Mouse (Mus musculus) frontal cortex, adult (tissue): ENCODE results near the gene Gm20388.
"Not testable (repeated sequence)": the region's sequence is repeated elsewhere in the genome, so short reads cannot be mapped to it uniquely, and the experiment has no call there.

Experiments
- ATAC-seq: cut with Nextera tagmentation; 2 replicates; pipeline ENCODE4 v1.9.2; 2017; ENCODE audit warnings: mild to moderate bottlenecking, moderate library complexity, mixed read lengths; ENCODE audit not compliant: low TSS enrichment

The Gm20388 gene

GRCm38 (mm10) chr8:120777184-120777583, 866.5 kb downstream of the Gm20388 start:
- ATAC-seq: no peak

GRCm38 (mm10) chr8:120777732-120778131, 867.1 kb downstream of the Gm20388 start:
- no peak for ATAC-seq

GRCm38 (mm10) chr8:120779106-120779505, 868.5 kb downstream of the Gm20388 start:
- ATAC-seq: no peak

GRCm38 (mm10) chr8:120783781-120784180, 873.1 kb downstream of the Gm20388 start:
- no peak for ATAC-seq

GRCm38 (mm10) chr8:120786753-120787152, 876.1 kb downstream of the Gm20388 start:
- no peak for ATAC-seq

- no peak for ATAC-seq
Observed at GRCm38 (mm10) chr8:120787631-120788030, 877.0 kb downstream of the Gm20388 start.

- no peak for ATAC-seq
Observed at GRCm38 (mm10) chr8:120792710-120793109, 882.1 kb downstream of the Gm20388 start.

GRCm38 (mm10) chr8:120795944-120796635, 885.4 kb downstream of the Gm20388 start:
- peak; percentile 92 for ATAC-seq

- ATAC-seq: no peak
Observed at GRCm38 (mm10) chr8:120797019-120797727, 886.5 kb downstream of the Gm20388 start.

- ATAC-seq: 0 out of 2 replicates have a peak, but pooled peaks have one; percentile 47
Observed at GRCm38 (mm10) chr8:120800308-120800865, 889.7 kb downstream of the Gm20388 start.

GRCm38 (mm10) chr8:120803661-120804375, 893.2 kb downstream of the Gm20388 start:
- not testable (repeated sequence) for ATAC-seq

GRCm38 (mm10) chr8:120804741-120805140, 894.1 kb downstream of the Gm20388 start:
- no peak for ATAC-seq

- no peak for ATAC-seq
Observed at GRCm38 (mm10) chr8:120806780-120807264, 896.2 kb downstream of the Gm20388 start.

- ATAC-seq: no peak
Observed at GRCm38 (mm10) chr8:120807719-120808118, 897.1 kb downstream of the Gm20388 start.

- no peak for ATAC-seq
Observed at GRCm38 (mm10) chr8:120809050-120809449, 898.4 kb downstream of the Gm20388 start.

- ATAC-seq: no peak
Observed at GRCm38 (mm10) chr8:120811953-120812352, 901.3 kb downstream of the Gm20388 start.

GRCm38 (mm10) chr8:120813028-120813427, 902.4 kb downstream of the Gm20388 start:
- ATAC-seq: no peak

GRCm38 (mm10) chr8:120813839-120814238, 903.2 kb downstream of the Gm20388 start:
- no peak for ATAC-seq

- no peak for ATAC-seq
Observed at GRCm38 (mm10) chr8:120816371-120816770, 905.7 kb downstream of the Gm20388 start.

GRCm38 (mm10) chr8:120819906-120820305, 909.3 kb downstream of the Gm20388 start:
- no peak for ATAC-seq

GRCm38 (mm10) chr8:120821399-120822170, 910.9 kb downstream of the Gm20388 start:
- ATAC-seq: no peak; the same call in 1 of the 2 replicates
